Mouse (Mus musculus): ENCODE data around the gene Dtx4.
A peak's percentile ranks its signal among the peaks of the same experiment; 100 is the strongest.
"Not testable (repeated sequence)": the region's sequence is repeated elsewhere in the genome, so short reads cannot be mapped to it uniquely, and the experiment has no call there.

Gene Dtx4

GRCm38 (mm10) chr19:12501370-12502347 is at the start of gene Dtx4:
Dtx4 (minus strand) TSS chr19:12501454.
- peak; percentile 73 for ATAC-seq (ENCODE audit: low TSS enrichment)

DNA sequence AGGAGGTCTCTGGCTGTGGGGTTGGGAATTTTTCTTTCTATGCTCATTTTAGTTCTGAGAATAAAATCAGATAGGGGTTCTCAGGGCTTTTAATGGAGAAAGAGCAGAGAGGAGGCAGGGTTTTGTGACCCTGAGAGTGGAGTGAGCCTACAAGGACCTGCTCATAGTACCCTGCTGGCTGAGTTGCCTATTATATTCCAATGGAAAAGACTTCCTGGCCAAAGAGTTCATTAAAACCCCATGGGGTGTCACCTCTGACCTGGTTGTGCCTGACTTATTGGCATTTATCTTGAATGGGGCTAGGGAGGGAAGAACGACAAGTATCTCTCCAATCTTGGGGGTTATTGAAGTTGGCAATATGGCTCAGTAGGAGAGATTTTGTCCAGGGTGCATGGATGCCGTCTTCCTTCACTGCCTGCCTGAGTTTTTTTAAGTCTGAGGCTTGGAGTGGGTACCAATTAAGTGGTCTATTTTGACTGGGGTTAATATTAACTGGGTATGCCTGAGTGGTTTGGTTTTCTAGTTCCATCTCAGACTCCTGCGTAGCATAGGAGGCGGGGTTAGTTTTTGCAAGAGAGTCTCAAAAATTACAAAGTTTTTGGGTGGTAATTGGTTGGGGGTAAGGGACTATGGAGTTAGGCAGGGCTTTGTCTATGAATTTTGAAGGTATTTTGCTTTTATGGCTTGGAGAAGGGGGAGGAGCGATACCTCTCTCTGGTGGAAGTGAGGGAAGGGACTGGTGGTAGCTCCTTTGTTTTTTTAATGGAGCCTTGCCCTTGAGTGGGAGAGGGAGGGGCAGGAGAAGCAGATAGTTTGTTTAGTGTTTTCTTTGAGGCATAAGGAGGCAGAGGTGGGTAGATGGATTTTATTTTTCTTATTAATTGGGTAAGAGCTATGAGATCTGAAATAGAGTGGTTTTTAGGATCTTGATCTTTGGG is 49.0 kb upstream of the Dtx4 start:
- no peak for ATAC-seq (ENCODE audit: low TSS enrichment)

GRCm38 (mm10) chr19:12549166-12549565 is 47.9 kb upstream of the Dtx4 start:
- no peak for ATAC-seq (ENCODE audit: low TSS enrichment)

DNA sequence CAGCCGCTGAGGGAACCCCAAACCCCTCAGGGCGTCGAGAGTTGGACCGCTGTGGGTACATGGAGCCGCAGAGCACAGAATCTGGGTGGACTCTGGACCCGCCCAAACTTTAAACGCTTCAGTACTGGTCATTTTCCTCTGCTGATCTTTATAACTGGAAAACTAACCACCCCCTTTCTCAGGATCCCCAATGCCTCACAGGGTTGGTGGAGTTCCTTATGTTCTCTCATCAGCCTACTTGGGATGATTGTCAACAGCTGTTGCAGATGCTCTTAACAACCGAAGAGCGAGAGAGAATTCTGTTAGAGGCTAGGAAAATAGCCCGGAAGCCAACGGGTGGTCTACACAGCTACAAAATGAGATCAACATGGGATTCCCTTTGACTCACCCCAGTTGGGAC is 44.2 kb upstream of the Dtx4 start, which contains the start of gene Fam111a:
Gene Fam111a (plus strand): TSS at position 301 of the 400 bp plus-strand sequence.
- ATAC-seq (ENCODE audit: low TSS enrichment) = not testable (repeated sequence)

GRCm38 (mm10) chr19:12541644-12542043 is 40.4 kb upstream of the Dtx4 start:
- ATAC-seq (ENCODE audit: low TSS enrichment) = no peak

DNA sequence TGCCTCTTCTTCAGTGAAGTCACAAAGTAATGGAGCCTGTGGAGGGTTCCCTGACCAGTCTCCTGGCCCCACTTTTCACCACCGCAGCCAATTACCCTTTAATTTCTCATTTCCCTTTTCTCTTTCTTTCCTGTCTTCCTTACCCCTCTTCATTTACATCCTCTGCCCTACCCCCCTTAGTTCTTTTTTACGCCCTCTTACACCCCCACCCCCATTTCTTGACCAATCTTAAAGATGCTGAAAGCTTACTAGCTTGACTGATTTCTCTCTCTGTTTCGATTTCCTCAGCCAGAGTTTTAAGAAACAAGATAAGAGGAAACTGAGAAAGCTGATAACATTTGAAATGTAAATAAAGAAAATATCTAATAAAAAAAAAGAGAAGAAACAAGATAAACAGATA is 39.5 kb upstream of the Dtx4 start:
- ATAC-seq (ENCODE audit: low TSS enrichment) = no peak

DNA sequence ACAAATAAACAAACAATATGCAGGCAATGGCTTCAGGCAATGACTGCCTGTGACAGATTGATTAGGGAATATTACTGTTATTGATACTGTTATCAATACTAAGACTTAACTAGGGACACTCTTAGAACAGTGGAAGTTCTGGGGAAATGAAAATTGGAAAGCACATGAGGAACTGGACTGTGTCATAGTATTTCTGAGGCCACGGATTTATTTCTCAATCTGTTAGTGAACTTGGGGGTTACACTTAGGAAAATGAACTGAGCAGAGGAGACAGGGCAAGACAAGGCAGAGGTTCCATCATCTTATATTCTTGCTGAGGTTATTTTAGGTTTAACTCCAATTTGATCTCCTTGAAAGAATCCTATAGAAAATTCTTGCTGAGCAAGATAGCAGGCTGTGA is 38.7 kb upstream of the Dtx4 start:
- no peak for ATAC-seq (ENCODE audit: low TSS enrichment)

- ATAC-seq (ENCODE audit: low TSS enrichment) = no peak
Observed at GRCm38 (mm10) chr19:12537168-12537567, 35.9 kb upstream of the Dtx4 start.

DNA sequence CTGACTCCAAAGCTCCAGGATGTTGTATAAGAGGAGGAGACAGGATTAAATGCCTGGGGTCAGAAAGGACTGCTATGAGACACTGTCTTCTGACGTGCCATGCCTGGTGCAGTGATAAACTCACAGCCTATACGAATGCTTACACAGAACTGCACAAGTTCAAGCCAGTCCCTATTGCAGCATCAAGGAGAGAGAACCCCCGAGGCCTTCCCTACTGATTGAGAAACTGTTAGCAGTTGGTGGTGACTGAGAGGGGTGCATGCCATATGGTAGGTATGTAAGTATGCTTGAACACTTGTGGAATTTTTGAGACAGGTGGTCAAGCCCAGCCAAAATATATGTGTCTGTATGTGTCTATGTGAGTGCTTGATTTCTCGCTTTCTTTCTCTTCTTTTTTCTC is 22.1 kb upstream of the Dtx4 start:
- no peak for ATAC-seq (ENCODE audit: low TSS enrichment)

DNA sequence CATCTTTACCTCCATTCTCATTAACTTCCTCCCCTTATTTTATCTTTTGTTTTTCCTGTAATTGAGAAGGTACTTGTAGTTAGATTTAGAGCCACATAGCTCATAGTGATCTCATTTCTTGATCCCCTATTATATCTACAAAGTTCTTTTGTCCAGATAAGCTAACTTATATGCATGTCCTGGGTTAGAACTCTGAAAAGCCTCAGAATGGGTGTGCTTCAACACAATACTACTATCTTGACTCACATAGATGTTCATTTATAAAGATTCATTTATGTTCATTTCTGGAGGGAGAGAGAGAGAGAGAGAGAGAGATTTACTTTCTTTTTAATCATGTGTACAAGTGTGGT is 17.3 kb upstream of the Dtx4 start:
- no peak for ATAC-seq (ENCODE audit: low TSS enrichment)

GRCm38 (mm10) chr19:12517671-12518540 is 16.7 kb upstream of the Dtx4 start:
- peak; percentile 94 for ATAC-seq (ENCODE audit: low TSS enrichment)

DNA sequence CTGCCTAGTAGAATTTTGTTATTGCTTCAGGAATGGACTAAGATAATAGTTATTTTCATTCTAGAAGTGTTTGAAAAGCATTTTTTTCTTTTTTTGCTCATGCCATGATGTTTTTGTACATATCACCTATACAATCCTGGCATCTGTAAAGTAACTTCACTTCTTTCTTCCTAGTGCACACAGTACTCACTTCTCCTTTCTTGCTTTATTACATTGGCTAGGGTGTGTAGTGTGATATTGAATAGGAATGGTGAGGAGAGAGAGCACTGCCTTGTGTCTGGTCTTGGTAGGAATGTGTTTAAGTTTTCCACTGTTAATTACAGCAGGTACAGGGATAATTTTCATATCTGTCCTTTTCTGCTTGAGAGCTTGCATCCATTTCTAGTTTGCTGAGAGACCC is 13.4 kb upstream of the Dtx4 start:
- no peak for ATAC-seq (ENCODE audit: low TSS enrichment)

- ATAC-seq (ENCODE audit: low TSS enrichment) = no peak
Observed at GRCm38 (mm10) chr19:12502756-12503155, 1.5 kb upstream of the Dtx4 start.

GRCm38 (mm10) chr19:12500881-12501311 is 358 bp downstream of the Dtx4 start:
- ATAC-seq (ENCODE audit: low TSS enrichment) = peak; percentile 35

- ATAC-seq (ENCODE audit: low TSS enrichment) = peak; percentile 82
Observed at GRCm38 (mm10) chr19:12500124-12500523, 1.1 kb downstream of the Dtx4 start.

- no peak for ATAC-seq (ENCODE audit: low TSS enrichment)
Observed at GRCm38 (mm10) chr19:12499485-12499884, 1.8 kb downstream of the Dtx4 start.

DNA sequence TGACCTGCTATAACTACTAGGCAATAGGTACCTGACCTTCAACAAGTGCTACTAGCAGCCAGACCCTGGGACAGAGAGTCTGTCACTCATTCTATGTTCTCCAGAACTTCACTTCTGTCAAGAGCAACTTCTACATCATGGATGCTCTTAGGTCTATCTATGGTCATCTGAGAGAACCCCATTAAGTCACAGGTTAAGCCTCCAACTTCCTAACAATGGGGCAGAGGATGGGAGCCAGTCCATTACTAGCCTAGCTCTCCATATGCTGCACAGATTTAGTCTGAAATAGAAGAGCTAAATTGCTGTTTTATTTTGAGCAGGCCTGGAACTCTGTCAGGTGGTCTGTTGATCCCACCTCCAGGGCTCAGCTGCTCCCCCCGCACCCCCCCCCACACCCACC is 2.3 kb downstream of the Dtx4 start:
- ATAC-seq (ENCODE audit: low TSS enrichment) = no peak

DNA sequence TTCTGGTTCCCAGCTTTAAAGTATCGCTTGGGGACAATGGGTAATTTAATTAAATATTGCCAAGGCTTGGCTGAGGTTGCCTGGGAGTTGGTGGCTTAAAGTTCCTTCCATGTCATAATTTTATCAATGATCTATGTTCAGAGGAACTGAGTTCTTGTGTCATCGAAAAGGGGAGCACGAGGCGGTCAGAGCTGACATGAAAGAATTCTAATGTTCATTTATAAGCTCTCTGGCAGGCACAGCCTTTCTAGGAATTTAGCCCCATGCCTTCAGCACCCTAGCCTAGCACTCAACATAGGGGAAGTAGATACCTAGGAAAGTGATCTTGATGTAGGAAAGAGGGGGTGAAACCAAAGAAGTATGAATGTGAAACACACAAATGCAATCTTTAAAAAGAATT is 2.9 kb downstream of the Dtx4 start:
- ATAC-seq (ENCODE audit: low TSS enrichment) = no peak

DNA sequence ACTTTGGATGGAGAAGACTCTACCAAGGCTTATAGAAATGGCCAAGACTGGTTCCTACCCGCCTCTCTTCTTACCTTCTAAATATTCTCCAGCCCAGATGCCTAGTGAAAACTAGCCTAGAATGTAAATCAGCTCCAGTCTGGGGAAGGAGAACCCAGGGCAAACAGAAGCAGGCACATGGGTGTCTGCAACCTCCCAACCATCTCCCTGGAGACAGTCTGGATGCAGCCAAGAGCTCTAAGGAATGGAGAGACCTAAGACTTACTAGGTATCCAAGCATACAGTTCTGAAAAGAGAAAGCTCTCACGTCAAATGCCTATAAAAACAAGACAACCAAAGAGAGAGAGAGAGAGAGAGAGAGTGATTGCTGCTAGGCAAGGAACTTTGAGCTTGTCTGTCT is 3.3 kb downstream of the Dtx4 start:
- peak; percentile 28 for ATAC-seq (ENCODE audit: low TSS enrichment)

- no peak for ATAC-seq (ENCODE audit: low TSS enrichment)
Observed at GRCm38 (mm10) chr19:12496241-12496640, 5.0 kb downstream of the Dtx4 start.

- no peak for ATAC-seq (ENCODE audit: low TSS enrichment)
Observed at GRCm38 (mm10) chr19:12494972-12495535, 6.2 kb downstream of the Dtx4 start.
